Mouse (Mus musculus) heart, adult 18-20 months (tissue): ENCODE data around the gene Prpf3. TPM values are rescaled to one million over a fixed set of nuclear protein-coding genes. Genes with fewer than 3 reads are reported as not detected.
A peak's percentile ranks its signal among the peaks of the same experiment; 100 is the strongest.
"Not testable (repeated sequence)": the region's sequence is repeated elsewhere in the genome, so short reads cannot be mapped to it uniquely, and the experiment has no call there.

Experiments
- DNase-seq, 2 experiments: peaks; one replicate each; pipeline ENCODE4 v3.0.0; 2021 to 2022; ENCODE audit warnings: mixed read lengths in 1 of 2
- long read RNA-seq, 2 experiments: library from polyadenylated mRNA; stranded (forward); transcript quantifications; one replicate each; pipeline ENCODE4 v2.0.0; 2021
- total RNA-seq, 2 experiments: library from RNA; stranded (reverse); gene quantifications; 2 replicates each; pipeline ENCODE4 v1.2.3; 2021

Prpf3 gene
- total RNA-seq = 10 to 100 TPM; 20.5 to 22.9 TPM
- long read RNA-seq, experiment 1, transcript Prpf3-201 (16 exons, 2,933 nt) = major isoform, 8 of 12 reads
- long read RNA-seq, experiment 1, partial matches to known transcripts = 2 of 12 reads
- long read RNA-seq, experiment 1, other reads (novel, unspliced or antisense) = 2 of 12 reads
- long read RNA-seq, experiment 2, transcript Prpf3-201 (16 exons, 2,933 nt) = major isoform, 6 of 10 reads
- long read RNA-seq, experiment 2, partial matches to known transcripts = 1 of 10 reads
- long read RNA-seq, experiment 2, other reads (novel, unspliced or antisense) = 3 of 10 reads

GRCm38 (mm10) chr3:95855502-95856089 is at the start of gene Prpf3:
Gene Prpf3, minus strand, starts transcription at chr3:95855885.
- DNase-seq = peak; percentile 97

DNA sequence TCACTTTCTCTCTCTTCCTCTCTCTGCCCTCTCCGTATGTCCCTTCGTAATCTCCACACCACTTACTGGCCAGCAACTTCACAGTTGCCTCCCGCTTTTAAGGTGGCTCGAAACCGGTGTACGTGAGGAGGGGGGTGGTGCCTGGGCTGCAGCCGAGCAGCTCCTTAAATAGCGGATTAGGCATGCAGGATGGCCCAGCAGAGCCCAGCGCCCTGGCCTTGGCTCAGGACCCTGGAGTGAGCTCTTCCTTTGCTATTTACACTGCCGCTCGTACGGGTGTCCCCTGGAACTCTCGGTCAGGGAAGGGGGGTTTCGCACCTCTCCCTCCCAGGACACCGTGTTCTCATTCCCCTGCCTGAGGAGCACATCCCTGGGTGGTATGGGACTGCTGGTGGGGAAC is 48.9 kb upstream of the Prpf3 start, which contains the start of gene Car14:
Car14 (minus strand) TSS at position 124 of the 400 bp plus-strand sequence.
- DNase-seq = peak; percentile 66 to 69

DNA sequence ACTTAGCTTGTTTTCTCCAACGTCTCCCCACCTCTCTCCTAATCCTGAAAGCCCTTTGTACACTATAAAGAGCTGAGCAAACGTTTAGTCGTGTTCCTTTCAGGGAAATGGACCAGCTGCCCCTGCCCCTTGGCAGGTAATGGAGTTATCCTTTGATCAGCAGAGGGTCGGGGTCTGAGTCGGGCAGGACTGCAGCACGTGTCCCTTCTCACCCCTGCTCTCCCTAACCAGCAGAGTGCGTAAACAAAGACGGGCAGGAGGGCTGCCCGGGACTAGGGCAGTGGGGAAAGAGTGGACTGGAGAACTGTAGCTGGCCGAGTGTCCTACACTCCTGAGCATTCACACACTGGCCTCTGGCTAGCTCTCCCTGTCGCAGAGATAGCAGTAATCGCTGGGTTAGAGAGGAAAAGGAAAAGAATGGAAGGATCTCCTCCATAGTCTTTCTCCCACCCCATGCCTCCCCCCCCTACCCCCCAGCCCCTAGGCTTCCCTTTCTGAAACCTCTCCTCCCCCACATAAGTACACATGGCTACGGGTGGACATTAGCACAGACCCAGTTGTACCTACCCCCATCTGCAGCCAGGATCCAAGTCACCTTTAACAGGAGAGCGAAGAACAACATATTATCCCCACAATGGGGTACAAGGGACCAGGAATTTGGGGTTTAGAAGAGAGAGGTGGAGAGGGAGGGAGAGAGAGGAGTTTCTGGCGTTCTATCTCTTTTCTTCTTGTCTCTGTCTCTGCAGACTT is 48.2 kb upstream of the Prpf3 start:
- DNase-seq = peak in 1 of 2 experiments; percentile 47

GRCm38 (mm10) chr3:95902643-95903042 is 47.0 kb upstream of the Prpf3 start:
- peak; percentile 21 to 52 for DNase-seq

GRCm38 (mm10) chr3:95902373-95902625 is 46.6 kb upstream of the Prpf3 start:
- DNase-seq = peak in 1 of 2 experiments; percentile 36

DNA sequence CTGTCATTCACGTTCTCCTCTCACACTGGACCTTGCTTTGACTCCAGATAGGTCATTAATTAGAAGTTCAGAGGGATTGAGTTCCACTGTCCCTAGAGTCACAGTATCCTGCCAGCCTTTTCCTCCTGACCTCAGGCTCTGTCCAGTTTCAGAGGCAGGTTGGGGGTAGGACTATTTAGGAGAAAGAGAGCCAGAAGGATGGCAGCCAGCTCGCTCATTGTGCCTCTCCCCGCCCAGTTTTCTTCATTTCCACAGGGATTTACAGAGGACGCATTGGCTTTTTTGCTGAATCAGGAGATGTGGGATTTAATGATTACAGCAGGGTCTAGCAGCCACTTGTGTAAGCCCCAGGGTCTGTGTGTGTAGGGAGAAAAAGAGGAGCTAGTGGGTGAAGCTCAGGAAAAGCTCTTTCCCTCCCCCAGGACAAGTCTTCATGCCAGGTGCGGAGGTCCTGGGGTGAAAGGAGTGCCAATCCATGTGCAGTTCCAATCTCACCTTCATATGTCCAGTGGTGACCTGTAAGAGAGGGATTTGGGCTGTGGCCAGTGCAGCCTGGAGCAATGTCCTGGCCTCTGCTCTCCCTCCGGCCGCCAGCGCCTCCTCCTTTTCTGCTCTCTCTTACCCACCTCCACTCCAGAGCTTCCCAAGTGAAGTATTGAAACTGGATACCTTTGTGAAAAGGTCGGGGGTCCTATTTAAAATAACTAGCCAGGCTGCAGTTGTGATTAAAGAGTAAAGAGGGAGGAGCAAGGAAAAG is 46.1 kb upstream of the Prpf3 start:
- DNase-seq = peak; percentile 47 to 51

DNA sequence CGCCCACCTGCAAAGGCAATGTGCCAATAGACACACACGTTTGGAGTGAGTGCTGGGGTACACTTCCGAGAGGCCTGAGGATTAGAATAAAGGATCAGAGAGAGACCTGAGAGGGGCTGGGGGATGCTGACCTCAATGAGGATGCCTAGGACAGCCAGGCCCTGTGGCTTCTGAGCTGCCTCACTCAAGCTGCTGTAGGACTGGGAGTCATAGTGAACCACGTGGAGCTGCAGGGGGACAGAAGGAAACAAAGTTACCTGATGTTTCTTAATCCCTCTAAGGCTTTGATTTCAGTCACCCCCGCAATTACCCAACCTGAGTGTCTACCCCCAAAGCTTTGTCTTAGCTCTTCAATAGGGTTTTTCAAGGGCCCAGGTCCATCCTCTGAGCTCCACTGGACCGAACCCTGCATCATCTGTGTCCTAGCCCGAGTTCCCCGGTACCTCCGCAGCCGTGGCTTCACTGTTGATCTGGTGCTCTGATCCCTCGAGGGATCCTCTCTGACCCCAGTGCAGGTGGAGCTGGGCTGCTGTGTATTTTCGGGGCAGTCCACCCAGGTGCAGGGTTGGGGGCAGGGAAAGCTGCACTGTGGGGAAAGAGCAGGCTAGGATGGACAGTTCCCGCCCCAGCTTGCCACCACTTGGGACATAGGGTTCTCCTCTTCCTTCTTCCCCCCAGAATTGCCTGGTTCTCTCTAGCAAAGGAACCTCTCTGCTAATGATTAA is 44.3 kb upstream of the Prpf3 start:
- DNase-seq = no peak

DNA sequence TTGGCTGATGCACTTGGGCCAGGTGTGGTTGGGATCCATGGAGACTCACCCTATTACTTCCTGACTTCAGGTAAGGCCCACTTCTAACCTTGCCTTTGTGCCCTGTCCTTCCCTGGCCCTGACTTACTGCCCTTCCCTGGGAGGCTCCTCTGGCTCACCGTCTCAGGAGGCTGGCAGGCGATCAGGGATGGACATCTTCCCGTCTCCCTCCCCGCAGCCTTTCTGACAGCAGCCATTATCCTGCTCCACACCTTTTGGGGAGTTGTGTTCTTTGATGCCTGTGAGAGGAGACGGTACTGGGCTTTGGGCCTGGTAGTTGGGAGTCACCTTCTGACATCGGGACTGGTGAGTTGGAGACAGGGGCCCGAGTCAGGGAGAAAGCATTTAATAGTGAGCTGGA is 39.8 kb upstream of the Prpf3 start:
- DNase-seq = not testable (repeated sequence)

DNA sequence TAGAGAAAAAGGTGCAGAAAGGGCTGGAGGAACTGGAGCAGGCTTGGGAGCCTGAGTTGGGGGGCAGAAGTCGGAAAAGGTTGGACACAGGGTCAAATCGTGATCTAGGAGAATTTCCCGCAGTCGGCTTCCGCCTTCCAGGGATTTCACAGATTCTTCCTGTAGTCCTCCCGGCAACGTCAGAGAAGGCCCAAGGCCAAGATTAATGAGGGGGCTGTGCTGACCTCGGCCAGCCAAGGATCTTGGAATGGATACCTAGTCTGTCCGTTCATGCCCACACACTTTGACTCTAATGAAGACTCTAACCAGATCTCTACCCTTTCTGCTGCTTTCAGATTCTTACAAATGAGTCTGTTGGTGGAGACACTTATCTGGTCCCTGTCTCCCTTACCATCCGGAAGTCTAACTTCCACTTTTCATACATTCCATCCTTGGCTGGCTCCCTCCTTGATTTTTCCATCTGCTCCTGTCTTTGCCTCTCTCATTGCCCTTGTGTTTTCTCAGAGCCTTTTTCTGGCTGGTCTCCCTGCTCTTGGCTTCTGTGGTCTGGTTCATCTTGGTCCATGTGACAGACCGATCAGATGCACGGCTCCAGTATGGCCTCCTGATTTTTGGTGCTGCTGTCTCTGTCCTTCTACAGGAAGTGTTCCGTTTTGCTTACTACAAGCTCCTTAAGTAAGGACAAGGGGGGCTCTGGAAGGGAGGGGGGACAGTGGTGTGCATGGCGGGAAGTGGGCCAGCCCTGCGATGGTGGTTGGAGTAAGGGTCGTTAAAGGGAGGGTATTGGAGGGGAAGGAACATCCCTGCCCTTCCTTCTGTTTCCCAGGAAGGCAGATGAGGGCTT is 38.9 kb upstream of the Prpf3 start:
- peak; percentile 75 to 77 for DNase-seq

DNA sequence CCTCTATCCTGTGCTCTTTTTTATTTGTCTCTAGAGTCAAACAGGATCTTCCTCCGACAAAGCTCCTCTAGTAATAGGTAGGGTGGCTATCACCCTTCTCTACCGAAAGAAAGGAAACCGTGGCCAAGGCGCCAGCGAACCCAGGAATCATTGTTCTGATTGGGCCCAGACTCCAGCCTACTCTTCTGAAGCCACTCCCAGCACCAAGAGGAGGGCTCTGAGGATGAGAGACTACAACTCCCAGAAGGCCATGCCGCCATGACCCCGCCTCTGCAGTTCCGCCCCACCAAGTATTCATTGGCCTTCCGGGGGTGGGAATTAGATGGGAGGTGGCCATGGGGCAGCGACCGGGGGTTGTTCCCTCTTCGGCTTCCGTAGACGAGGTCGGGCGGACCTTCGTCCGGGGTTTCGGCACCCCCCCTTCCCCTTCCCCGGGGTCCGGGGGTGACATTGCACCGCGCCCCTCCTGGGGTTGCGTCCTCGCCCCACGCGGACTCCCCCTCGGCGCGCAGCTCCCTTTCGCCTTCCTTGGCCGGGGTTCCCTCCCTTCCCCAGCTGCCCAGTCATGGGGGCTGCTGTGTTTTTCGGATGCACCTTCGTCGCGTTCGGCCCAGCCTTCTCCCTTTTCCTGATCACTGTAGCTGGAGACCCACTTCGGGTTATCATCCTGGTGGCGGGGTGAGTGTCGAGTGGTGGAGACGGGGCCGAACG is 38.1 kb upstream of the Prpf3 start, which contains the start of gene Aph1a:
Aph1a (plus strand) TSS at position 364 of the 711 bp plus-strand sequence.
- peak; percentile 97 to 99 for DNase-seq

DNA sequence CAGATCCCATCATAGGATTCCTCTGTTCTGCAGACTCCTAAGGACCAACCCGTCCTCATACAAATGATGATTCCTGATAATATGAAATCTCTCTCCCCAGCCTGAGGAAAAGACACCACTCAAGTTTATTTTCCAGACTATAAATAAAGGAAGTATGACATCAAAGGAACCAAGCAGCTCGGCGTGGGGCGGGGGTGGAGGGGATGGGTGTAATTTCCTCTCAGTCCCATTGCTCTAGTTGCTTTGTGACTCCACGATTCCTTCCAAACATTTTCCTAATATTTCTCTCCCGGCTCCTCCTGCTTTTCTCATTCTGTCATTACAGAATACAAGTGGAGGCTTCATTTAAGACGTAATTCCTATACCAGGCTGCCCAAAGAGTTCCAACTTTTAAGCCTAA is 37.4 kb upstream of the Prpf3 start:
- no peak for DNase-seq

GRCm38 (mm10) chr3:95892066-95893052 is 36.7 kb upstream of the Prpf3 start:
- no peak for DNase-seq

DNA sequence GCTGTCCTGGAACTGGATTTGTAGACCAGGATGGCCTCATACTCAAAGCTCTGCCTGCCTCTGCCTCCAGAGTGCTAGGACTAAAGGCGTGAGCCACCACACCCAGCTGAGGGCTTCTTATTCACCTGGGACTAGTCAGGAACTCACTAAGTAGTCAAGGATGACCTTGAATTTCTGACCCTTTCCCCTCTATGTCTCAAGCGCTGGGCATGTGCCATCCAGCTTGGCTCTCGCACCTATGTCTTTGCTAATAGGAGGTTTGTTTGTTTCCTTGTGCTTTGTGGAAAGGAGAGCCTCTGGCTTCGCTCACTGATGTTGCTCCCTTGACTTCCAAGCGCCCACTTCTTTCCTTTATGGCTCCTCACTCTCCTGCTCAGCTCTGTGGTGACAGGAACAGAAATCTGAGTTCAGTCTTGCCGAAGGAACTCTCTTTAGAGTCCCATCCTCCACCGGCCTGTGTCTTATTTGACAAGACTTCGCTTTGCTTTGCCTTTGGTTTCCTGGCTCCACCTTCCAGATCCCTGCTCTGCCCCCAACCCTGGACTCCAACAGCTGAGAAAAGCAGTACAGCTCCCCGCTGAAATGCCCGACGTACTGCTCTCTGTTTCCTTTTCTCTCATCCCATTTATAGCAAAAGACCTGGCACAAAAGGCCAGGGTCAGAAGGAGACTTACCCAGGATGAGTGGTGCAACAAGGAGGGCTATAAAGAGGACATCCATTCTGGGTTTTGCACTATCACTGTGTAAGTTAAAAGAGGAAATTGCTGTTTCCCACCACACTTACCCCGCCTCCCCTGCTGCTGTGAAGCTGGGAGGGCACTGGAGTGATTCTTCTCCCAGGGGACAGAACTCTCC is 35.8 kb upstream of the Prpf3 start, which contains the start of gene BC028528:
BC028528 (minus strand) TSS at position 795 of the 855 bp plus-strand sequence.
- DNase-seq = peak; percentile 59 to 70

- DNase-seq = no peak
These were observed 34.0 kb upstream of the Prpf3 start for GRCm38 (mm10) chr3:95889664-95890063.

DNA sequence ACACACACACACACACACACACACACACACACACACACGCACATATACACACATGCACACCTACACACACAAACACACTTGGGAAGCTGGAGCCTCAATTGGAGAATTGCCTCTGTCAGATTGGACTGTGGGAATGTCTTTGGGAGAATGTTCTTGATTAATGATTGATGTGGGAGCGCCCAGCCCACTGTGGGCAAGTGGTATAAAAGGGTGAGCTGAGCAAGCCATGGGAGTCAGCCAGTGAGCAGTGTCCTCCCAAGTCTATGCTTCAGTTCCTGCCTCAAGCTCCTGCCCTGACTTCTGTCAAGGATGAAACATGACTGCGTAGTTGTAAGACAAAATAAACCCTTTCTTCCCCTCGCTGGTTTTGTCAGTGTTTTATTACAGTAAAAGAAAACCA is 31.9 kb upstream of the Prpf3 start:
- no peak for DNase-seq

- no peak for DNase-seq
These were observed 28.7 kb upstream of the Prpf3 start for GRCm38 (mm10) chr3:95884400-95884799.

GRCm38 (mm10) chr3:95882816-95883425 is 27.2 kb upstream of the Prpf3 start:
- DNase-seq = peak; percentile 82 to 89
